Comparison of ENCODE assay signal across 7 mouse cellular contexts in genomic region chr16:18798841-18799240, GRCm38 (mm10). TPM values are rescaled to one million over a fixed set of nuclear protein-coding genes. Genes with fewer than 3 reads are reported as not detected.
A peak's percentile ranks its signal among the peaks of the same experiment; 100 is the strongest.
DNase-seq lines count a peak whose midpoint lies in the region; ATAC-seq and TF ChIP-seq lines count a peak whose summit lies in the region.

No protein-coding gene starts in this region.

- H3K36me3 ChIP-seq in kidney, embryonic 16.5 days (ENCODE audit: insufficient read depth, low read length), result peaks cover 62% of the 10 kb centered on the region

- no peaks in the 10 kb centered on the region for H3K4me1 ChIP-seq in bone marrow macrophage, adult 2 months (ENCODE audit: control insufficient read depth, insufficient read depth, low read length)
- H3K4me1 ChIP-seq in kidney, embryonic 16.5 days (ENCODE audit: insufficient read depth, low read length), result no peaks in the 10 kb centered on the region
- H3K4me1 ChIP-seq in lung, adult 2 months (ENCODE audit: control insufficient read depth, insufficient read depth, low read length), result no peaks in the 10 kb centered on the region

- 58% methylated on average over 2 of the region's 2 CpGs for WGBS in kidney, embryonic 16.5 days
- 45% methylated on average over 2 of the region's 2 CpGs for WGBS in lung, adult 2 months

- H3K4me3 ChIP-seq in bone marrow macrophage, adult 2 months (ENCODE audit: insufficient read depth, low read length), result no peak overlapping the region
- no peak overlapping the region for H3K4me3 ChIP-seq in kidney, embryonic 16.5 days (ENCODE audit: low read length)
- H3K4me3 ChIP-seq in lung, adult 2 months (replicated peaks; ENCODE audit: extremely low read depth, low read depth, low read length), result no peak overlapping the region

- no peaks in the 10 kb centered on the region for H3K27me3 ChIP-seq in kidney, embryonic 16.5 days (ENCODE audit: insufficient read depth, low read length)

- TF ChIP-seq POLR2A in bone marrow macrophage, adult 2 months (IDR thresholded peaks at IDR 0.05; ENCODE audit: borderline replicate concordance, low read depth, low read length), result no peak
- TF ChIP-seq POLR2A in lung, adult 2 months (IDR thresholded peaks at IDR 0.05; ENCODE audit: borderline replicate concordance, extremely low read depth, low read depth, low read length), result no peak

- TF ChIP-seq CTCF in bone marrow macrophage, adult 2 months (IDR thresholded peaks at IDR 0.05; ENCODE audit: low read depth, low read length), result peak; percentile 35; the same call in 1 of the 2 replicates
- TF ChIP-seq CTCF in lung, adult 2 months (IDR thresholded peaks at IDR 0.05; ENCODE audit: insufficient read depth, low read length), result peak; percentile 95

- DNase-seq in thymus, postnatal 25 days, result peak; percentile 35
- no peak for DNase-seq in thymus, postnatal 10 days (ENCODE audit: low spot score in 2 of 2)
- DNase-seq in frontal cortex, adult 2 months (ENCODE audit: extremely low spot score in 1 of 2, low spot score in 1 of 2), result peak; percentile 43 to 84
- peak; percentile 51 for DNase-seq in lung, adult 2 months
- peak; percentile 59 for DNase-seq in right cerebral cortex, adult 18-20 months

- 0 out of 2 replicates have a peak, but pooled peaks have one; percentile 23 for ATAC-seq in kidney, embryonic 16.5 days (ENCODE audit: low FRiP score, low TSS enrichment)

- H3K4me2 ChIP-seq in kidney, embryonic 16.5 days (replicated peaks; ENCODE audit: low read depth, low read length), result no peak overlapping the region

- H3K9ac ChIP-seq in kidney, embryonic 16.5 days (replicated peaks; ENCODE audit: low read length), result no peak overlapping the region

- no peaks in the 10 kb centered on the region for H3K9me3 ChIP-seq in kidney, embryonic 16.5 days (ENCODE audit: low read length)

- H3K27ac ChIP-seq in bone marrow macrophage, adult 2 months (ENCODE audit: insufficient read depth, low read depth, low read length), result no peak overlapping the region
- no peak overlapping the region for H3K27ac ChIP-seq in kidney, embryonic 16.5 days (ENCODE audit: low read length)

RNA-seq across cellular contexts. Expression of gene Ufd1, which starts 12.7 kb away (rescaled TPM):
- 46.6 and 61.5 TPM in 2 replicates for polyA plus RNA-seq in bone marrow macrophage, adult 2 months (2012; ENCODE audit: insufficient read depth, insufficient read length, missing spikeins)
- polyA plus RNA-seq in frontal cortex, adult 2 months (2012; rRNA removed), result 80.4 and 84.1 TPM in 2 replicates
- 83.0 and 89.8 TPM in 2 replicates for polyA plus RNA-seq in kidney, embryonic 16.5 days (2015; fragmentation: Nextera tagmentation; extraction: Ambion mirVana)
- polyA plus RNA-seq in lung, adult 2 months (2012; rRNA removed), result 23.1 and 39.3 TPM in 2 replicates

RNA-seq across cellular contexts. Expression of gene Cdc45, which starts 12.9 kb away (rescaled TPM):
- 7.7 and 9.7 TPM in 2 replicates for polyA plus RNA-seq in bone marrow macrophage, adult 2 months (2012; ENCODE audit: insufficient read depth, insufficient read length, missing spikeins)
- 2.7 and 2.8 TPM in 2 replicates for polyA plus RNA-seq in frontal cortex, adult 2 months (2012; rRNA removed)
- 52.1 and 53.1 TPM in 2 replicates for polyA plus RNA-seq in kidney, embryonic 16.5 days (2015; fragmentation: Nextera tagmentation; extraction: Ambion mirVana)
- polyA plus RNA-seq in lung, adult 2 months (2012; rRNA removed), result 3.3 and 3.5 TPM in 2 replicates

RNA-seq across cellular contexts. Expression of gene Cldn5, which starts 22.2 kb away (rescaled TPM):
- polyA plus RNA-seq in bone marrow macrophage, adult 2 months (2012; ENCODE audit: insufficient read depth, insufficient read length, missing spikeins), result not detected in 2 replicates
- polyA plus RNA-seq in frontal cortex, adult 2 months (2012; rRNA removed), result 105 and 107 TPM in 2 replicates
- 113 and 128 TPM in 2 replicates for polyA plus RNA-seq in kidney, embryonic 16.5 days (2015; fragmentation: Nextera tagmentation; extraction: Ambion mirVana)
- 753 and 874 TPM in 2 replicates for polyA plus RNA-seq in lung, adult 2 months (2012; rRNA removed)

RNA-seq across cellular contexts. Expression of gene 2510002D24Rik, which starts 37.5 kb away (rescaled TPM):
- polyA plus RNA-seq in bone marrow macrophage, adult 2 months (2012; ENCODE audit: insufficient read depth, insufficient read length, missing spikeins), result 15.1 and 15.5 TPM in 2 replicates
- 48.2 and 51.1 TPM in 2 replicates for polyA plus RNA-seq in frontal cortex, adult 2 months (2012; rRNA removed)
- 50.5 and 51.9 TPM in 2 replicates for polyA plus RNA-seq in kidney, embryonic 16.5 days (2015; fragmentation: Nextera tagmentation; extraction: Ambion mirVana)
- polyA plus RNA-seq in lung, adult 2 months (2012; rRNA removed), result 37.4 and 46.3 TPM in 2 replicates

RNA-seq across cellular contexts. Expression of gene Gm28539, which starts 37.5 kb away (rescaled TPM):
- not detected in 2 replicates for polyA plus RNA-seq in bone marrow macrophage, adult 2 months (2012; ENCODE audit: insufficient read depth, insufficient read length, missing spikeins)
- 0.57 TPM in 1 of 2 replicates, not detected in the other for polyA plus RNA-seq in frontal cortex, adult 2 months (2012; rRNA removed)
- polyA plus RNA-seq in kidney, embryonic 16.5 days (2015; fragmentation: Nextera tagmentation; extraction: Ambion mirVana), result not detected in 2 replicates
- 1.8 and 4.4 TPM in 2 replicates for polyA plus RNA-seq in lung, adult 2 months (2012; rRNA removed)

Comparison
In these comparisons a context has a peak if more than half of its experiments do, and no peak if none do; other contexts are left out.
1. DNase-seq: peak in thymus, postnatal 25 days (single experiment), frontal cortex, adult 2 months (2 of 2), lung, adult 2 months (single experiment) and right cerebral cortex, adult 18-20 months (single experiment); none in thymus, postnatal 10 days (0 of 2).
2. RNA of gene Cldn5, which starts 22.2 kb away (polyA plus RNA-seq): 753 to 874 TPM in lung, adult 2 months, 113 to 128 TPM in kidney, embryonic 16.5 days and 105 to 107 TPM in frontal cortex, adult 2 months; not detected in bone marrow macrophage, adult 2 months; every median in the first group is over 100 times any median in the second.